Mouse (Mus musculus) adipocyte (in vitro differentiated cells): ENCODE data around the gene Tmem255b.
A peak's percentile ranks its signal among the peaks of the same experiment; 100 is the strongest.

Source experiments
- DNase-seq: peaks from one replicate; pipeline ENCODE4 v3.0.0-alpha.2; 2016; ENCODE audit warnings: low spot score

The Tmem255b gene

DNA sequence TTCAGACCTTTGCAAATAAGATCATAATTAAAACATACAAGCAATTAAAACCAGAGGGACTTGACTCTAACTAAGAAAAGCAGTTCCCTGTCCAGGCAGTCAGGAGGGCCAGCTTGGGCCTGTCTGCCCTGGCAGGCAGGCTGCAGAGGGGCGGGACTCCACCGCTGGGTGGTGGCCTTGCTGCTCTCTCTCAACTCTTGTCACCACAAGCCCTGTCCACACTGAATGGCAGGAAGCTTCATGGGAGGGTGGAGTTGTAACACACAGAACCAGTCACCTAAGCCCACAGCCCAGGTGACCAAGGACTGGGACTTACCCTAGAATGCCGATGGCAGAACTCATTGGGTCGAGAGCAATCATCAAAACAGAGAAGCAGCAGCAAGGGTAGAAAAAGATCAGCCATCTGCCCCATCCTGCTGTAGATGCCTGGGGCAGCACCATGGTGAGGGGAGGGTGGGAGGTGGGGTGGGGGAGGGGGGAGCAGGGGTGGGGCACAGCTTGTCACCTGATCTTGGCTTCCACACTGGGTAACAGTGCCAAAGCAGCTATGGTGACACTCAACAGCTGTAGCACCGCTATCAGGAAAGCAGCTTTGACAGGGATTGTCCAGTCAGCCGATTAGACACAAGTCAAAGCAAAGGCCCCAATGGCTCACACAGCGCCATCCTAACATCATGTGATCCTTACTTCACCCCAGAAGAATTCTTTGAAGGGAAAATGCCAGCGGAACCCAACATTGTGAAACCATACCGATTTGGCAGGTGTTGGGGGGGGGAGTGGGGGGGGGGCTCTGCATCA is 57.4 kb downstream of the Tmem255b start:
- peak; percentile 74 for DNase-seq

DNA sequence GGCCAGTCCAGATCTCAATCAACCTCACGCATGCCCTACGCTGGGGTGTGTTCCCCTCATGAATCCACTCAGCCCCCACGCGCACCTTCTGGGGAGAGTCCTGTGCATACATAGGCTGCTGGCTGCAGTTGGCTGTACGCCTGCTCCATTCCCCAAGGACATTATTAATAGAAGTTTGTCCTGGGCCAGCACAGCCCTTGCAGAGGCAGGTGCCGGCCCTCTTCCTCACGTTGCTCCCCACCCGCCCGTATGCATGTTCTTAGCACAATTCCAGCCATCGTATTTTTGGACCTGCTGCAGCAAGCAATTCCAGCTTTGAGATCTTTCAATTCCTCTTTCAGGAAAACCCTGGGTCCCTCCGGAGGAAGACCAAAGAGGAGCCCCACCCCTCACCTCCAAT is 58.0 kb downstream of the Tmem255b start:
- DNase-seq: no peak

DNA sequence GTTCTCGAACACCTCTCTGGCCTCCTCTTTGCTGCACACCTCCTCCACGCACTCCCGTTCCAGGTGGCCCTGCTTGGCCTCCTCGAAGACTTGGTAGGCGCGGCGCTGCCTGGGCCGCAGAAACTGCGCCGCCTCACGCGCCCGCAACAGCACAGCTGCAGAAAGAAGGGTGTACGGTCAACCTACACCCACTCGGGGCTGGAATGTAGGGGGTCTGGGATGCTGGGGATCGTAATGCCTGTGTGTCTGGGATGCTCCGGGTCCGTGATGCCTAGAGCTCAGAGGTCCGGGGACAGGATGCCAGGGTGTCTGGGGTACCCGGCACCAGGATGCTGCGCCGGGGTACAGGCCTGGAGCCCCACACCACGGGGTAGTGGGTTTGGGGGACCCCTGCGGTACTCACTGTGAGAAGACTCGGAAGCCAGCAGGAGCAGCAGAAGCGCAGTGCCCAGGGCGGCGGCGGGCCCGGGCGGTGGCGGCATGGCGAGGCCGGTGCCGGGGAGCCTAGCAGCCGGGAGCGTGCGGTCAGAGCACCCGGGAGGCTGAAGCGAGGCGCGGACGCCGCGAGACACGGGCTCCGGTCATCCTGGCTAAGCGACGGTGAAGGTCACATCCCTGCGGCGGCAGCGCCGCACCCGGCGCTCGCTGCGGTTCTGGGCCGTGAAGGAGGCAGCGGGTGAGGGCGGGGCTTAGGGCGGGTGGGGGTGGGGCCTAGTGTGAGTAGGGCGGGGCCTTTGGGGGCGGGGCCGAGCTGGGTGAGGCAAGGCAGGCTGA is 59.1 kb downstream of the Tmem255b start, which contains the start of gene Gas6:
Gene Gas6 (minus strand): TSS at position 633 of the 774 bp plus-strand sequence.
- DNase-seq: peak; percentile 62

DNA sequence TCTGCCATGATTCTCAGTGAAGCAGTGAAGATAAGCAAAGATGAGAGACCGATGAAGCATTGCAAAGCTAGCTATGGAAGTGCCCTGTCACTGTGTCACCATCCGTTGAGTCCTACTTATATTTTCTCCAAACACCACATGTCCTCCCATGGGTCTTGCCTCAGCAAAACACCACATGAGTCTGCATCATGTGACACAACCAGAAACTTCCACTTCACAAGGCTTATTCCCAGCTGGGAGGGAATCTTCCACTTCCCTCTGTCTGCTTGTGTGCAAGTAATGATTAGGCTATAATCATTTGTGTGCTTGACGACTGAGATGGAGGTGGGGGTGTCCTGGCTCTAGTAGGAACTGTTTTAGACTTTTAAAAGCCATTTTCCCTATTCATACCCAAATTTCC is 66.2 kb downstream of the Tmem255b start:
- no peak for DNase-seq

DNA sequence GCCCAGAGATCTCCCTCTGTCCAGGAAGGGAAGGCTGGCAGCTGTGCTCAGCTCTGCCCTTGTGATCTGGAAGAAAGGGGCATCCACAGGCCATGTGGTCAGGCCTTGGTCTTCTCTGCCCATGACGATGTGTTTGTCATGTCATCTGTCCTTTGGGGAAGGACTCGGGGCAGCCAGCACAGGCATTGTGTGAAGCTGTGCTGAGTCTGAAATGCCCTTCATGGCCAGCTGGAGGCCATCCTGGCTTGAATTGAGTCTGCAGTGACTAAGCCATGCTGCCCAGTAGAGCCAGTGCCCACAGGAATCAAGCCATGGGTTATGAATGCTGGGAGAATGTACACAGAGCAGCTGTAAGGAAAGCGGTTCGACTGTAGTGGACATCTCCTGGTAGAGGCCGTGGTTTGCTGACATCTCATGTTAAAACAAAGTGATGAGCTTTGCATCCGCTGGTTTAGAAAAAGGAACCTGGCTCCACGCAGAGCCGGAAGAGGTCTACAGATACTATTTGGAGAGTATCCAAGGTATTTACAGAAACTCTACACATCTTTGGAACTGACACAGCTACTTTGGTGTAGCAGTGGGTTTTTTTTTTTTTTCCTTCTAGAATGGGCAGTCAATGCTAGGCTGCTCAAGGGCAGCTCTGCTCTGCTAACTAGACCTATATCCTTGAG is 69.1 kb downstream of the Tmem255b start:
- peak; percentile 83 for DNase-seq

DNA sequence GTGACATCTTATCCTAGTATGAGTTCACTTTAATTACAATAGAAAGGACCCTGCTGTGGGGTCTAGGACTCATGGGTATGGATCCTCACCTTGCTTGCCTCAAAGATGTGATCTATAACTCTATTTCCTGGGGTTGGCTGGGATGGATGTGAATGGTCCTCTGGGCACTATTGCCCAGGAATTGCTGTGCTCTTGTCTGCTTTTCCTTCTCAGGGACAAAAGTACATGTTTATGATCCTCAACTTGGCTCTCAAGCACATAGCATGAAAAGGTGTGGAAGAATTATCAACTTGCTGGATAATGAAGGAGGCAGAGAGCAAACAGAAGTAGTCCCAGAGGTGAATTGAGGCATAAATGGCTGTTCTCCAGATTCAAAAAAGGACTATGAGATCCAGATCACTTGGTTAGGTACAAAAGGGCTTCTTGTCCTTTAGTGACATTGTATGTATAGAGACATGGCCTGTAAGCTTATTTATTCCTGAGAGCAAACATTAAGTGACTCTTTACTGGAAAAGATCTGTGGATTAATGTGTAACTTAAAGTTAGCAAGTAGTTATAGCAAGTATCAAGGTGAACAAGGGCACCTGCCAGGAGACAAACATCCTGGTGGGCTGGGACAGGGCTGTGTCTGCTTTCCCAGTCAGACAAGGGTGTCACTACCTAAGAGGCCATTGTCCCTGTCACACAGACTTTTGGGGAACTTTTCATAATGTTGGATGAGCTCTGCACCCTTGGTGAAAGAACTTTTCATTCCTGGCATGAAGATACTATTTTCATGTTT is 70.1 kb downstream of the Tmem255b start:
- no peak for DNase-seq

DNA sequence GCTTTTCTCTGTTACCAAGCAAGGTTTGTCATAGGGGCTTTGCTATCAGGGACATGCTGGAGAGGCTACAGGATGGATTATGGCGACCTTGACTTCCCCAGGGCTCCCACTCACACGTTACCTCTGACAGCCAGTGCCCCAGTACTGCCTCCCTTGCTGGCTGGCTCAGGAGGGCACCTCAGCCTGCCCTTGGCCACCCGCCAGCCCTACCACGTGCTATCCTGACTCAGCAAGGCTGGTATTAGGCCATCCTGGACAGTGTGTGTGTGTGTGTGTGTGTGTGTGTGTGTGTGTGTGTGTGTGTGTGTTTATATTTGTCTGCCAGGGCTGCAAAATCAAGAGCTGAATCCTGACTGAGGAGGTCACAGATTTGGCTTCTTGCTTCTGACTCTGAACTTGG is 71.9 kb downstream of the Tmem255b start:
- peak; percentile 93 for DNase-seq

DNA sequence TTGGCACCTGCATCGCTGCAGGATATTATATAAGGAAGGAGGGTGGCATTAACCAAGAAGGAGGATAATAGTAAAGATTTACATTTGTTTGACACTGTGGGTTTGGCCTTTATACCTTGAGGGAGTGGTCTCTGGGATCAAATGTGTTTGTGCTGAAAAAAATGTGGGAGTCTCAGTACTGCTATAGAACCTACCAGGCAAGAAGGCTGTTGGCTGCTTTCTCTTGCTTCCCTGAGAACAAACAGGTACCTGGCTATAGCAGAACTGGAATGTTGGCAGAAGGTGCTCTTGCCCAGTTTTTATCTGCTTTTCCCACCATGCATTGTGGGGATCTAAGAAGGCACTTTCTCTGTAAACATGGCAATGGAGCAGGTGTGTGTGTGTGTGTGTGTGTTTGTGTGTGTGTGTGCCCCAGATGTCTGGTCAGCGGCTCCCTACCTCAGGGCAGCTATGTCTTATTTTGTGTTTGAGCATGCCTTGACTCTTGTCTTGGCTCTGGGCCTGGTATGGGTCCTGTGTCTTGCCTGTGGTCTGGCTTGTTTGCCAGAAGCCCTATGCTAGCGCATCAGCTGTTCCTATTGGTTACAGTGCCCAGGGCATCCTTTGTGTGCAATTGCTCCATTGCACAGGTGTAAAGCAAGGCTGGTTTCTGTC is 72.4 kb downstream of the Tmem255b start:
- DNase-seq: no peak

DNA sequence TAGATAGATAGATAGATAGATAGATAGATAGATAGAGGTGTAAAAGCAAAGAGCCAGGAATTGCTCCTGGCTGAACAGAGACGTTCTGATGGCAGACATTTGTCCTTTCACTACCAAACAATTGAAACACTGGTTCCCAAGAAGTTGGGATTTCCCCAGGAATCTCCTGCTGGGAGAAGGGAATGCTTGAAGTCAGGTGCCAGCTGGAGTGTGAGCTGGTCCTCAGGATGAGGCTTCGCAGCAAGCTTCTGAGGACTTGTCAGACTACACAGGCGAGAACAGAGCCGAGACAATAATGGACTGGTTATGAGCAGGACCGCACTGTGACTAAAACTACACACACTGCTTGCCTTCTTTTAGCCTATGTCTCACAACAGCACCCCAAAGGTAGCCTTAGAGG is 77.0 kb downstream of the Tmem255b start:
- DNase-seq: no peak

DNA sequence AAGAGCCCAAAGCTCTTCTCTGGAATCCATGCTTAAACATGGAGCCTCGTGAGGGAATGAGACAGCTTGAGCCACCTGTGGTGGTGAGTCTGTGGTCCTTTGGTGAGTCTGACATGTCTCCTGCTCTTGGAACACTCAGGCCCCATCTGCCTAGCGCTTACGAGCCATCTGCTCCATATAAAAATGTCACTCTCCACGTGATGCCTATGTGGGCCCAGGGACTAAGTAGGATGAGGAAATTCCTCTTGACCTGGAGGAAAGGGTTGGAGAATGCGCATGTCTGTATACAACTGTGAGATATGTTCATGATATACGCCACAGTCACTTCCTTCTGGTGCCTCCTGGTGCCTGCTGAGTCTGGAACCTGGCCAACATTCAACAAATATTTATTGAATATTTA is 77.7 kb downstream of the Tmem255b start:
- no peak for DNase-seq

DNA sequence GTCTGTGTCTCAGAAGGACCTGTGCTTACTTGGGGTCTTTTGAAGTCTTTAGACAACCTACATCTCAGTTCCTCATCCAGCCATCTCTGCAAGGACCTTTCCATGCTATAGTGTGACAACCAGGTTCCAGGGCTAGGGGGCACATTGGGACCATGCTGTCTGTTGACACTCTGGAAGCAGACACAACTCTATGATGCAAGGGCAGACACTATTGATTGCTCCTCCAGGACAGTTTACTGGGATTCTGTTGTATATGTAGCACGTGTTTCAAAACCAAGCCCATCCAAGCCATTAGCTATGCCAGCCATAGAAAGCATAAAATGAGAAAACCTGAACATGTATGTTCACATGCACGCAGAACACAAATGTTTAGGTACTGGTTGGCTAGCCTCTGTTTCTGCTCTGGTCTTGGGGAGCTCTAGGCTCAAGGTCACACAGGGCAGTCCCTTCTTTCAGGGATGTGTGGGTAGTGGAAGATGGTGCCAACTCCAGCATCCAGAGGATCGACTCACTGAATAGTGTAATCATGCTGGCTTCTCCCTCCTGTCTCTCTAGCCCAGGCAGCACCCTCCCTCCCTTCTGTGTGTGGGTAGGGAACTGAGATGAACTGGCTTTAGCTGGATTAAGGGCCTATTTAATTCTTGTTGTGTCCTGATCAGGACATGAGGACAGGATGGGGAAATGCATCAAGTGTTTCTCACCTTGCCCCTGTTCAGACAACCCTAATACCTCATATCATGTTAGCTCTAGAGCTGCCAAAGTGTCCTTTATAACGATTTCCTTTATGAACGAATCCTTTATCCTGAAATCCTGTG is 78.8 kb downstream of the Tmem255b start:
- no peak for DNase-seq

DNA sequence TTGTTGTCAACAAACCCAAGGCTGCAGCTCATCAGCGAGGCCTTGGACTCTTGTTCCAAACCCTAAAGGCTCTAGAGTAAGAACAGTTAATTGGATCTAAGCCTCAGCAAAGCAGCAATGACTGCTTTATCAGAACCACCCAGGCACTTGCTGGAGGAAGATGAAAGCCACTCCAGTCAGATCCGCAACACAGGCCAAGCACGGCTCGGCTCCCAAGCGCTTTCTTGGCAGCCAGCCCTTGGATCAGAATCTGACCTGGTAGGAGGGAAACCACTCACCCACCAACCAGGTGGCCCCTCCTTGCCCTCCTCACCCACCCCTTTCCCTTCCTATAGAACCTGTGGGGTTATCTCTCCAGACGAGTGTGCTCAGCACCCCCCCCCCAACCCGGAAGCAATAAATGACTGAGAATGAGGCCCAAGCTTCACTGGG is 81.0 kb downstream of the Tmem255b start:
- DNase-seq: no peak

DNA sequence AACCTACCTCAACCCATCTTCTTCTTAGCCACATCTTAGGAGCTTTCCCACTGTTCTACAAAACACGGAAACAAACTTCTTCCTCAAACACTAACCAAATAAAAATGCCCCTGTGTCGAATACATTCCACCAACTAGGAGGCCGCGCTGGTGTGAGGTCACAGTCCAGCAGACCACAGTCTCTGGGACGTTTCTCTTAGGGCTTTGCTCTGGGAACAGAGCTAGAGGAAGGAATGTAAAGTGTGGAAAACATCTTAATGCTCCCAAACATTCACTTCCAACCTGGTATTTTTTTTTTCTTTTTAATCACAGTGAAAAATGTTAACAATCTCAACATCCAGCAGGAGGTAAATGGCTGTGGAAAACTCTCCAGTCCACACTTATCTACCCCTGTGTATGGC is 81.7 kb downstream of the Tmem255b start:
- DNase-seq: no peak

DNA sequence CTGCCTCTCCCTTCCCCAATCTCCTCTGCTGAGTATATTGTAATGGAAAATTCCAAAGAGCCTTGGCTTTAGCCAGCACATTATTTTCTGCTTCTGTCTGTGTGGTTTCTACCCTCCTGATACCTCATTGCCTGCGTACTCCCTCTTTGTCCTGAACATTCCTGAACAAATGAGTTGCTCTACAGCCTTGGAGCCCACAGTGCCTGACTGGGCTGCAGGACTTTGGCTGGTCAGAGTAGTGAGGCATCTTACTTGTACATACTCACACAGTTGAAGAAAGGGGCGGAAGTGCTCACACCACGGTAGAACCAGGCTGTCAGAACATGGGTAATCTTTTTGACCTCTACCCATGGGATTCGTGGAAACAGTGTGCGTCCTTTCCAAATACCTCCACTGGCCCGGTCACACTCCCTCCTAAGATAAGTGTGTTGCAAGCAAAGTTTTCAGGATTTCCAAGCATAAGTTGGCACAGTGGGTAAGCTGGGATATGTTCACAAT is 82.3 kb downstream of the Tmem255b start:
- peak; percentile 80 for DNase-seq
